Mouse (Mus musculus) stomach, embryonic 16.5 days (tissue): Measurements from ENCODE around the gene Zfp691. TPM values are rescaled to one million over a fixed set of nuclear protein-coding genes. Genes with fewer than 3 reads are reported as not detected.

ENCODE experiments used
- ATAC-seq: fragments of 200-750 bp; cut with Nextera tagmentation; 2 replicates; pipeline ENCODE4 v1.8.0; 2017; ENCODE audit warnings: moderate number of reproducible peaks, moderate TSS enrichment; ENCODE audit not compliant: insufficient read depth, low FRiP score
- H3K27ac ChIP-seq: fragments of 300-500 bp; sonication (generic); 2 replicates; pipeline ENCODE4 v1.5.1; 2014; ENCODE audit warnings: low read length
- H3K27me3 ChIP-seq: fragments of 300-500 bp; sonication (generic); 2 replicates; pipeline ENCODE4 v1.6.1; 2014; ENCODE audit warnings: low read length, control low read depth, mixed read lengths; ENCODE audit not compliant: control insufficient read depth, insufficient read depth
- H3K36me3 ChIP-seq: fragments of 300-500 bp; sonication (generic); 2 replicates; pipeline ENCODE4 v1.6.1; 2014; ENCODE audit warnings: low read length; ENCODE audit not compliant: control insufficient read depth, insufficient read depth
- H3K4me1 ChIP-seq: fragments of 300-500 bp; sonication (generic); 2 replicates; pipeline ENCODE4 v1.6.1; 2014; ENCODE audit warnings: low read length, control low read depth, mixed read lengths; ENCODE audit not compliant: control insufficient read depth, insufficient read depth
- H3K4me2 ChIP-seq: fragments of 300-500 bp; sonication (generic); 2 replicates; pipeline ENCODE4 v1.6.1; 2014; ENCODE audit warnings: low read depth, low read length, mixed read lengths
- H3K4me3 ChIP-seq: fragments of 300-500 bp; sonication (generic); replicated peaks from 2 replicates; pipeline ENCODE4 v1.5.1; 2014; ENCODE audit warnings: mild to moderate bottlenecking, low read length
- H3K9ac ChIP-seq: fragments of 300-500 bp; sonication (generic); 2 replicates; pipeline ENCODE4 v1.6.1; 2014; ENCODE audit warnings: low read length
- H3K9me3 ChIP-seq: fragments of 300-500 bp; sonication (generic); replicated peaks from 2 replicates; pipeline ENCODE4 v1.6.1; 2016; ENCODE audit warnings: low read length, control low read depth; ENCODE audit not compliant: control insufficient read depth
- WGBS: fragments of 180-500 bp; shearing (Covaris S2); extraction: QIAGEN DNeasy Blood & Tissue Kit; methylation state at CpG from one replicate; pipeline ENCODE4 v1.1.7; 2014; 5-methylcytosine and 5-hydroxymethylcytosine counted together
- microRNA counts: library from miRNA; unstranded; fragments of <30 nt; microRNA quantifications from one replicate; lab custom pipeline; 2016
- microRNA-seq: library from miRNA; unstranded; fragments of <30 nt; microRNA quantifications from one replicate; pipeline ENCODE4, GENCODE M21; 2016
- polyA plus RNA-seq: library from polyadenylated mRNA; unstranded; fragments of >200 nt; fragmentation: Nextera tagmentation; extraction: Ambion mirVana; gene quantifications from 2 replicates; pipeline ENCODE4 v1.2.1, GENCODE M21; 2015

The Zfp691 gene
- polyA plus RNA-seq, 1 experiment from 2014 or later = 4.9 TPM

- Histone ChIP-seq H3K9me3 (no peaks in the 10 kb centered on the region), H3K4me2 (no peak overlapping the region), H3K27ac (peak overlapping the region; percentile 55; the same call in 1 of the 2 replicates), H3K4me1 (peaks cover 27% of the 10 kb centered on the region), H3K9ac (no peak overlapping the region), H3K4me3 (no peak overlapping the region), H3K27me3 (no peaks in the 10 kb centered on the region), H3K36me3 (peaks cover 13% of the 10 kb centered on the region)
- no peak for ATAC-seq
- 56% methylated on average over 2 of the region's 2 CpGs for WGBS
Measured at GRCm38 (mm10) chr4:119124771-119125273, 49.2 kb downstream of the Zfp691 start.

- Histone ChIP-seq H3K36me3 (peaks cover 11% of the 10 kb centered on the region), H3K4me2 (no peak overlapping the region), H3K4me3 (no peak overlapping the region), H3K9ac (no peak overlapping the region; the same call in 1 of the 2 replicates), H3K27me3 (no peaks in the 10 kb centered on the region), H3K4me1 (peaks cover 39% of the 10 kb centered on the region), H3K9me3 (no peaks in the 10 kb centered on the region), H3K27ac (peak overlapping the region; percentile 25; the same call in 1 of the 2 replicates)
- ATAC-seq = peak; percentile 45; the same call in 1 of the 2 replicates
- WGBS = 31% methylated on average over 4 of the region's 4 CpGs
Measured at GRCm38 (mm10) chr4:119121249-119121648, 52.7 kb downstream of the Zfp691 start.

GRCm38 (mm10) chr4:119120095-119120494 lies 53.9 kb downstream of the Zfp691 start:
- Histone ChIP-seq H3K27ac (peak overlapping the region; percentile 48; the same call in 1 of the 2 replicates), H3K9ac (no peak overlapping the region), H3K9me3 (no peaks in the 10 kb centered on the region), H3K4me3 (no peak overlapping the region), H3K4me2 (no peak overlapping the region), H3K36me3 (peaks cover 11% of the 10 kb centered on the region), H3K27me3 (no peaks in the 10 kb centered on the region), H3K4me1 (peaks cover 43% of the 10 kb centered on the region)
- WGBS = 84% methylated on average over 6 of the region's 6 CpGs
- no peak for ATAC-seq

MicroRNA genes within 50 kb of the gene (microRNA counts, 519-probe panel; counts per million panel counts)
- 1,732 counts per million, percentile 28 among the panel's probes with 10 or more counts for microRNA mmu-miR-1957 (lab: Ali Mortazavi, UCI)

Small RNA genes lying within 50 kb of the gene (microRNA-seq; reads per million reads assigned to microRNA genes)
- gene Mir1957a = not detected

Other genes starting within 250 kb of the Zfp691 start
- not detected in 2 replicates for gene Olfr1328, start 235.6 kb downstream of the Zfp691 start, polyA plus RNA-seq
- gene Lao1, start 212.6 kb downstream of the Zfp691 start, polyA plus RNA-seq = not detected in 2 replicates
- gene Slc2a1, start 65.5 kb downstream of the Zfp691 start, polyA plus RNA-seq = 142 and 155 TPM in 2 replicates
- gene Ermap, start 15.8 kb upstream of the Zfp691 start, polyA plus RNA-seq = 13.3 and 17.0 TPM in 2 replicates
- gene Svbp, start 21.1 kb upstream of the Zfp691 start, polyA plus RNA-seq = 109 and 128 TPM in 2 replicates
- gene Tmem269, start 44.0 kb upstream of the Zfp691 start, polyA plus RNA-seq = 0.10 TPM in 1 of 2 replicates, not detected in the other
- 25.4 and 25.7 TPM in 2 replicates for gene AU022252, start 58.5 kb upstream of the Zfp691 start, polyA plus RNA-seq
- gene P3h1, start 58.7 kb upstream of the Zfp691 start, polyA plus RNA-seq = 31.3 and 34.0 TPM in 2 replicates
- gene Cldn19, start 81.2 kb upstream of the Zfp691 start, polyA plus RNA-seq = 0.10 and 0.27 TPM in 2 replicates
- 279 and 346 TPM in 2 replicates for gene Ybx1, start 120.4 kb upstream of the Zfp691 start, polyA plus RNA-seq
- 62.8 and 70.6 TPM in 2 replicates for gene Ppih, start 146.4 kb upstream of the Zfp691 start, polyA plus RNA-seq
- 4.7 and 6.7 TPM in 2 replicates for gene Ccdc30, start 241.3 kb upstream of the Zfp691 start, polyA plus RNA-seq
- gene Ppcs, start 248.2 kb upstream of the Zfp691 start, polyA plus RNA-seq = 32.5 and 34.6 TPM in 2 replicates
- 0.21 and 0.70 TPM in 2 replicates for gene Zmynd12, start 248.6 kb upstream of the Zfp691 start, polyA plus RNA-seq